Mouse (Mus musculus) adrenal gland, postnatal 36 days (tissue): Measurements from ENCODE around the gene Ngfr. TPM values are rescaled to one million over a fixed set of nuclear protein-coding genes. Genes with fewer than 3 reads are reported as not detected.

Experiments used
- DNase-seq, 2 experiments: peaks; one replicate each; pipeline ENCODE4 v3.0.0; 2021; ENCODE audit warnings: mixed read lengths in 1 of 2
- total RNA-seq, 2 experiments: library from RNA; stranded (reverse); gene quantifications; 2 replicates each; pipeline ENCODE4 v1.2.3; 2021

Gene Ngfr
- total RNA-seq, 2 experiments from 2014 or later, result 3.6 to 4.0 TPM

DNA sequence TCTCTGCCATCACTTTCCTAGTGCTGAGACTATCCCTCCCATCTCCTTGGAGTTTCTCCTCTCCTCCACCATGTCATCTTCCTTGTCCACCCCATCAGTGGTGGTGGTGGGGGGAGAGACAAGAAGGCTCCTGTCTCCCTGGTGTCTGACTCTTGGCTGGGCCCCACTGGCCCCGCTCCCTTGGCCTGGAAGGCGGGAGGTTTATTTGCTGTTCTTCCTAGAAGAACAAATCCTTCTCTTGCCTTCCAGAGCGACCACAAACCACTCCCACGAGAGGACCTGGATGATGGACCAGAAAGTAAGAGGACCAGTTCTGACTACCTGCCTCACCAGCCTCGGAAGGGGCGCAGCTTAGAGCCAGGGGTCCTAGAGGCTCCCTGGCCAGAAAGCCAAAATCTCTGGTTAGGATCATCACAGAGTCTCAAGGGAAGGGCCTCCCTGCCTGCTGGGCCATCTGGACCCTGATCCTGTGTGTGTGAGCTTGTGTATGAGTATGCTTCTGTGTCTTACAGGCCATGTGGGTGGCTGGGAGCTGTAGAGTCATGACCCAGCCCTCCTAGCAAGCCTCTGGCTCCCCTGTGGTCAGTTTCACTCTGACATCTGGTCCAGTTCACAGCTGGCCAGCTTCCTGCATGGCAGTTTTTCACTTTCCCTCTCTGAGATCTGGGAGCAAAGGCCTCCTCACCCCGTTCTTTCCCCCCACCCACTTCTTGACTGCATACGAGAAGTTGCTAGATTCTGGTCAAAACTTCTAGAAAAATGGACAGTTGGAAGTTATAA is 19.4 kb downstream of the Ngfr start:
- no peak for DNase-seq

DNA sequence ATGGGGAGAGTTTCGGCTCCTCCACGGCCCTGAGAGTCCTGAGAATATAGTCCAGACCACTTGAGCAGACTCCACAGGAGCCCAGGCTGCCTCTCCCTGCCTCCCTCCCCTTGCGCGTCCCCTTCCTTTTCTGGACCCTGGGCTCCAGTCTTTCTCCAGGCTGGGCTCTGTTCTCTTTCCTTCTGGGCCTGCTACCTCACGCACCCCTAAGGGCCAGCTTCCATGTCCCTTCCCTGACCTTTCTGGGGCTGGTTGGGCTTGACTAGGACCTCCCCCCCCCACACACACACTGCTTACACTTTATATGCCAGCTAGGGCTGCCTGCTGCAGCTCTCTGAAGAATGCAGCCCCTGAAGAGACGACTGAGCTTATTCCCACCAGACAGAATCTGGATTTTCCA is 20.2 kb downstream of the Ngfr start:
- no peak for DNase-seq

DNA sequence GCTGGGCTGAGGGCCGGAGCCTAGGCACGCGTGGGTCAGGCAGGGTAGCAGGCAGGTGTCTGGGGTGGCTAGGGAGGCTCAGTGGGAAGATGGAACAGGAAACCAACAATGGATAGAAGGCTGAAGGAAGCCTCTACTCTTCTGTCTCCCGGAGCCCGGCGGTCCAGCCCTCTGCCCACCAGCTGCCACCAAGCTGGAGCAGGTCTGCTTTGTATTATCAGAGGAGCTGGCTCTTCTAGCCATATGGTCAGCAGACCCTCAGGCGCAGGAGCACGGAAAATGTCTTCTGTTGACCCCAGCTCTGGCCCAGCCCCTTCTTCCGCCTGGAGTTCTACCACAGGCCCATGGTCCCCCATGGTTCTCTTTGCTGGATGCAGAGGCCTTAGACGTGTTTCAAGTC is 22.2 kb downstream of the Ngfr start:
- no peak for DNase-seq

DNA sequence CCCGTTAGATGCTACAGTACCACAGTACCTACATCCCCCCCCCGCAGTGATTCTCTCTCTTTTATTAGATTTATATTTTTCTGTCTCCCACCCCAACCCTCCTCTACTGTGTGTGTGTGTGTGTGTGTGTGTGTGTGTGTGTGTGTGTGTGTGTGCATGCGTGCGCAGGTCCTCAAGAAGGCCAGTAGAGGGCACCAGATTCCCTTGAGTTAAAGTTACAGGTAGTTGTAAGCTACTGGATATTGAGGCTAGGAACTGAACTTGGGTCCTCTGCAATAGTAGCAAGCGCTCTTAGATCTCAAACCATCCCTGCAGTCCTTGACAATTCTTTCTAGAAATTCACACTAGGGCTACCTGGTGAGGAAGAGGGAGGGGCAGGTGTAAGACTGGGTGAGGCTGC is 23.7 kb downstream of the Ngfr start:
- DNase-seq, result no peak

DNA sequence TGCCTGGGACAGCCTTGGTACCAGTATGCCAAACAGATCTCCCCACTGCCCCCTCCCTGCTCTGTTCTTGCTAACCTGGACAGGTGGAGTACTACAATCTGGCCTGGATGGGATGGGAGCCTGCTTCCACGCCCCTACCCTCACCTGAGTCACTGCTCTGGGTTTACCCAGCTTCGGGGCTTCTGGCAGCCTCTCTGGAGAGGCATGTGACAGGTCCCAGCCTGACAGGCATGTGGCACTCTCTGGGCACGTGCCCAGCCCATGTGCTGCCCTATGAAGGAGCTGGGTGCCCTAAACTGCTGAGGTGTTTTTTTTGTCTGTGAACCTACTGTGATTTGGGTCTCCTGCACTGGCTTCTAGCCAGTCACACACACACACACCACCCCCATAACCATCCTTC is 26.8 kb downstream of the Ngfr start:
- DNase-seq, result no peak

DNA sequence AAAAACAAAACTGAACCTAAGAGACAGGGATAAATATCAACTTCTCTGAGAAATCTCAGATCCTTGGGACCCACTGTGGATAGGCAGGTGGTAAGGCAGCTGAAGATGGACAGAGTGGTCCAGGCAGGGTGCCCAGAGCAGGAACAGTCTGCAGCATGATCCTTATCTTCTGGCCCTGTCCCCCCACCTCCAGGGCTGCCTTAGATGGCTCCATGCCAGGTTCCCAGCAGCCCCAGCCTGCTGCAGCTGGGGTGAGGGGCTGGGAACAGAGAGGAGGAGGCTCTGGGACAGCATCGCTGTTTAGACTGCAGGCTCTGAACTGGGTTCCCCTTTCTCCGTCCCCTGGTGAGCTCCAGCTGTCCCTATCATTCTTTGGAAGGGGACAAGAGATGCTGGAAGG is 27.8 kb downstream of the Ngfr start:
- DNase-seq, result no peak

DNA sequence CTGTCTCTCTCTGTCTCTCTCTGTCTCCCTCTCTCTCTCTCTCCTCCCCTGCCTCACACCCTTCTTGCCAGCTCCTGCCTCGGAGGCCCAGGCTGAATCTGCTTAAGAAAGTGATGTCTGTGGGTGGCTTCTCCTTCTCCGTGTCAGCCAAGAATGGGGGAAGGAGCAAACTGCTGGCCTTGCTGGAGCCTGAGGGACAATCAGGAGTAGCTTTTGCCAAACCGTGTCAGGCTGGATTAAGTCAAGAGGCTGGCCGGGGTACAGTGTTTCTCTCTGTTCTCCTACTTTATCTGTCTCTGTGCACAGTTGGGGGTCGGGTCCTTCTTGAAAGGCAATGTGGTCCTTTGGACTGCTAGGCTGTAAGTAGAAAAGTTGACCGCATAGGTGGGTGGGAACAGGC is 29.8 kb downstream of the Ngfr start:
- no peak for DNase-seq

DNA sequence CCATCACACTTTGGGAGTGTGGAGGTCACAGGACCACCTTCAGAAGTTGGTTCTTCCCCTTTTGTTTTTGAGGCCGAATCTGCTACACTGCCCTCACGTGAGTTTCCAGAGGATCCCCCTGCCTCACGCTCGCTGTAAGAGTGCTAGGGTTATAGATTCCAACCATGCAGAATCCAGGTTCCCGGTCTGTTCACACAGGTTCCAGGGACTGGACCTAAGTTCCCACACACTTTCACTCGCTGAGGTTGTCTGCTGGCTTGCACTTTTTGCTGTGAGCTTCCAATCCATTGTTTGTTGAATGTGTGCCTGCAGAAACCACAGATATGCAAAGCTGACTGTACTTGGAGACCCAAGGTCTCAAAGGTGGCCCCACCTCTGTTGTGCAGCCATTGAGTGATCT is 30.5 kb downstream of the Ngfr start:
- DNase-seq, result no peak

DNA sequence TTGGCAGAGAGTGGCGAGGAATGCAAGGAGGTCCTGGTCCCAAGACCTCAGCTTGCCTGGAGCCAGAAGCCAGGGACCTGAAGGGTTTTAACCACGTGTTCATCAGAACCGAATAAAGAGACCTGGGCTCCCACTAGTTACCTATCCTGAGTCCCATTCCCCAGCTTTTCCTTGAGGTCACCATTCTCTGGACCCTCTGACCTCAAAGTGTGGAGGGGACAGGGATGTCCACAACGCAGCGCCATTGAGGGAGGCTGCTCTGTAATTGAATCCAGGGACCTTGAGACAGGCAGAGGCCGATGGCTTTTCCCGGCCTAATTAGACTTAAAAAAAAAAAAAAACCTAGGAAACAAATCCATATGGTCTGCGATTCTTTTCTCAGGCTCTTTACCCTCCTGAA is 32.3 kb downstream of the Ngfr start:
- DNase-seq, result no peak

DNA sequence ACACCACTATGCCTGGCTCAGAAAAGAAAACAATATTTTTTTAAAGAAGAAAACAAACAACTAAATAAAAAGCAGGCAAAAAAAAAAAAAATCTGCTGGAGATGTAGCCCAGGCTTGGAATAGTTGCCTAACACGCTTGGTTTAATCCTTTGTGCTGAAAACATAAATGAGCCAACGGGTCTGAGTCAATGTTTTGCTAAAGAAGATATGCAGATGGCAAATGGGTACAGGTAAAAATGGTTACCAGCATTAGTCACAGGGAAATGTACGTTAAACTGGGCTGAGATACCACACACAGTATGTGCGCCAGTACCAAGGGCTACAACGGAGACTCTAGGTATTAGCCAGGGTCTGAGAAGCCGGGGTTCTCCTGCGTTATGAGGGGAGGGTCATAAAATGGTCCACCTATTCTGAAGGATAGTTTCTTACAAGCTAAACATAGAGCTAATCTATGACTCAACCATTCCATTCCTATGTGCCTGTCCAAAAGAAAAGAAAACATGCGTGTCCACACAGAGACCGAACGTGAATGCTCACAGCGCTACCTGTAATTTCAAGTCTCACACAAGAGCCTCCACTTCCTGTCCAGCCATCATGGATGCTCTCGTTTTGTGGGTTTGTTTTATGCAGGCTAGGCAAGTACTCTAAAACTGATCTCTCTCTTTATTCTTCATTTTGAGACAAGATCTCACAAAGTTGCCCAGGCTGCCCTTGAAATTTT is 37.1 kb downstream of the Ngfr start:
- DNase-seq, result no peak

DNA sequence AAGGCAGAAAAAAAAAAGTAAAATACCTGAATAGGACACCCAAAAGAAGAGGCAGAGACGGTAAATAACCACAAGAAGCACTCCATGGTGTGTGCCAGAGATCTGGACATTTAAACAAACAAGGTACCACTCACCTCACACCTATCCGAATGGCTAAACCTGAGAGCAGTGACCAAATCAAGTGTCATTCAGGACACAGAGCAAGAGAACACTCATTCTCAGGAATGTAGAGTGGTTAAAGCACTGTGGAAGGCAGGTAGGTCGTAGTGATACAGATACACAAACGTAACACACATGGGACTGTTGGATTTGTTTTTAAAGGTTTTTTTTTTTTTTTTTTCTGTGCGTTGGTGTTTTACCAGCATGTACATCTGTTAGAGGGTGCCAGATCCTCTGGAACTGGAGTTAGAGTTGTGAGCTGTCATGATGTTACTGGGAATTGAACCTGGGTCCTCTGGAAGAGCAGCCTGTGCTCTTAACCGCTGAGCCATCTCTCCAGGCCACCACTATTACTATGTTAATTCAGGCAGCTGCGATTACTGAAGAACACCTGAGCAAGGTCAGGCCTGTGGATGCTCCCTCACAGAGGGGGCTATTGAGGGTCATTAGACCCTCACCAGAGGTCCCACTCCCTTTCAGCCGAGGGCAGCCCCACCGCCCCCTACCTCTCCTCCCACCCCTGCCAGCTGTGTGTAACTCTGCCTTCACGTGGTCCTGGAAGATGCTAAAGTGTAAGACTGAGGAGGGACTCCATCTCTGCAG is 41.3 kb downstream of the Ngfr start:
- no peak for DNase-seq

DNA sequence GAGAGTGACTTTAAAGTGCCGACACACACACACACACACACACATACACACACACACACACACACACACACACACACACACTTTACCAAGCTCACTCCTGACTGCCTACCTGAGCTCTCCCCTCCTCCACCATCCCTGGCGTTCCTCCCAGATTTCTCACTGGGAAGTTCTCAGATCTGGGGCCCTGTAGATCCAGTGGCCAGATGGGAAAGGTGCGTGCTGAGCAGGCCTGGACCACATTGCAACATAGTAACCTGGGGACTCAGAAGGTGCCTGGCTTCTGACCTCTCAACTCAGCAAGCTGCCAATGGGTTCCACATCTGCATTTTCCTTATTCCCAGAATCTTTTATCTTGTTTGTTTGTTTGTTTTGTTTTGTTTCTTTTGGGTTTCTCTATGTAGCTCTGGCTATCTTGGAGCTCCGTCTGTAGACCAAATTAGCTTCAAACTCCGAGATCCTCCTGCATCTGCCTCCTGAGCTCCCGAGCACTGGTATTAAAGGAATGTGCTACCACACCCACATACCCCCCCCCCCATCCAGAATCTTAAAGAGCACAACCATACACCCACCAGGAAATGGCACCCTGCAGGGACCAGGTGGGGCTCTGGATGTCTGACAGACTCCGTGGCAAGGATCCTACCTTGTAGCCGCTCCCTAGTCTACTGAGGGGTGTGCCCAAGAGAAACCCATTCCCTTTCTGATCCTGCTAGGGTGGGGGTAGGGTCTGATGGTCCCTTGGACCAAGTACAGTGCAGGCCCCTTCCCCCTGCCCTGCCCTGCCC is 42.8 kb downstream of the Ngfr start:
- no peak for DNase-seq

DNA sequence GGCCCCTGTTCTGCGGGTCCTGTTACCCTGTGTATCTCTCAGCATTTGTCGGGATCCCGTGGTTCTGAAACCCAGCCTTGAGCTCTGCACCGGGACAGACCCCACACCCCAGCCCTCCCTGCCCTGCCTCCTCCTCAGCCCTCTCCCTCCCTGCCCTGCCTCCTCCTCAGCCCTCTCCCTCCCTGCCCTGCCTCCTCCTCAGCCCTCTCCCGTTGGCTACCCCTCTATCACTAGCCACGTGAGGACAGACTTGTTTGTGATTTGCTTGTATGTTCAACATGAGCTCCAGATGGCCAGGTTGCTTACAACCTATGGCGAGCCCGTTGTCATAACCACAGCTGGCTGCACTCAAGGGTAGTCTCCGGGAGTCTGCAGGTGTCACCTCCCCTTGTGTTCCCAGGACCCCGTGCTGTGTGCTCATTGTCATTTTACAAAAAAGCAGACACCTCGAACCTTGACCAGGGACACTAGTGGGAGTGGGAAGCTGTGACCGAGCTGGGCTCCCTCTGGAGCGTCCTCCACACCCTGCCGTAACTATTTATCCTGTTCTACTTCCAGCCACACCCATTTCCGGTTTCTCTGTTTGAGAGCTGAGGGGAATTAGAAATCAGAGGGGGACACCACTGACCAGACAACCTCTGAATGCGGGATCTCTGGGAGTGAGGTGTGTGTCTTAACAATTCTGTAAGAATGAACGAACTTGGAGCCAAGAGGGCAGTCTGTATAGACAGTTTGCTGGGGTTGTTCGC is 46.7 kb downstream of the Ngfr start:
- no peak for DNase-seq

DNA sequence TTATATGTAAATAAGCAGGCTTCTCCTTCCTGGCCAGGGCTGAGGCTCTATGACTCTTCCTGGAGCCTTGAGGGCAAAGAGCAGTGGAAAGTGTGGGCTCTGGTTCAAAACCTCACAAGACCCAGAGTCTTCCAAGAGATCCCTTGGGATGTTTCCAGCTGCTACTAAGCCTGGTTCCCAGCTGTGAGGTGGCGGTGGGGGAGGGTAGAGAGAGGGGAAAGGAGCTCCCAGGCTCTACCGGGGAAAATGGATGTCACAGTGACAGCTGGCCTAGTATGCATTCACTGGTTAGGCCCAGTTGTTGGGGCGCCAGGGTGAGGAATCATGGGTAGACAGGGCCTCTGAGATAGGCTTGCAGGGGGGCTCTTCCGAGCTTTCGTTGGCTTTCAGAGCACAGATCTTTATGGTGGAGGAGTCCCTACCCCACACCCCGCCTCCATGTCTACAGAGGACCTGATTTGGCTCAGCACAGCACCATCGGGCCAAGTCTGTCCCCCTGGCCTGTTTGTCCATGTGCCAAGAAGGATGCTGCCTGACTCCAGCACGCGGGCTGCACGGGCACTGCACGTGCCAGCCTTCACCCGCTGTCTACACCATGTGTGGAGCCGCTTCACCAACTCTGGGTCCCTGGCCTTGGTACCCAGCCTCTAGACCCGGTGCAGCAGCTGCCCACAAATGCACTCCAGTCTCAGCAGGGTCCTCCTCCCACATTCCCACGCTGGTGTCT is 49.0 kb downstream of the Ngfr start:
- no peak for DNase-seq

DNA sequence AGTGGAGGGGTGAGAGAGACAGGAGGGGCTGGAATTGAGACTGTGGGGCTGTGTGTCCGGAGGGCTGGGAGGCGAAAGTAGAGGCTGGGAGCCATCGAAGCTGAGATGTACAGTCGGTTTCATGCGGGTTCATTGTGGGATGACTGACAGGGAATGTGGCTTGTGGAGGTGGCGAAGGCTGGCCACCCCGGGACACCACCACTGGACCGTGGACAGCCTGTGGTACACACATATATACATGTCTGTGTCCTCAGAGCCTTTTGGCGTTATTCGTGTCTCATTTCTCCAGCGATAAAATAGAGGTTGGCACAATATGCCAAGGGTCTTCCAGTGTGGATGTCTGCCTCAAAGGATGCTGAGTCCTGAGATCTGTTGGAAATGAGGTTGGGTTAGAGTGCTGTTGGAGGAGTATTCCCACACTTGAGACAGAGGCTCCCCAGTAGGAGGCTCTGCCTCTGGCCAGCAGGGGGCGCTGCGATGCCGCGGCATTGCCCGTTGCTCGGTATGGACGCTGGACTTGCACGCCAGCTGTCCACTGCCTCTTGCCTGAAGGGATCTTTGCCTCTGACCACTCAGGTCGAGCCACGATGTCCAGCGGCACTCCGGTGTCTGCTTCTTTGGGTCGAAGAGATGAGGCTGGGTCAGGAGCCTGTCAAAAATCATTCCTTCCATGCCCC is 53.9 kb downstream of the Ngfr start:
- DNase-seq, result peak; percentile 94 to 97

DNA sequence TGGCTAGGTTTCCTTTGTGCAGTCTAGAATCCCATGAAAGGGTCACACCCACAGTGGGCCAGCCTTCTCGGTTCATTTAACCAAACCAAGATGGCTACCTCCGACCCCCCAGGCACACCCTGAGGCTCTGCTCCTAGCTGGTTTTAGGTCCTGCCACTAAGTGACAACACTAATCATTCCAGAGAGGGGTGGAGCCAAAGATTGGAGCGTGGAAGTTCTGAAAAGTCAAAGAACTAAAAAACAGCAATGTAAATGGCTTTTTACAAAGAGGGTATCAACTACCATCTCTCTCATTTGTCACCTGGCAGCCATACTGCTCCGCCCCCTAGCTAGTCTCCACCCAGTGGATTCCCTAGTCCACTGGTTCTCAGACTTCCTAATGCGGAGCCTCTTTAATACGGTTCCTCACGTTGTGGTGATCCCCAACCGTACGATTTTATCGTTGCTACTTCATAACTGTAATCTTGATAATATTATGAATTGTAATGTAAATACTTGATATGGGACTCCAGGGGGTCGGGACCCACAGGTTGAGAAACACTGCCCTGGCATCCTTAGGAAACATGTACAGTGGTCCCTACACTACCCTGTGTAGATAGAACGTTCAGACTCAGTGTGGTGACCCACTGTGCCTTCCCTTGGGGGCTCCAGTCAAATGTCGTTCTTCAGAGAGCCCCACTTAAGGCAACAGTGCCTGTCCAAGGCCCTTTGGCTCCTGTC is 55.0 kb downstream of the Ngfr start:
- DNase-seq, result no peak

DNA sequence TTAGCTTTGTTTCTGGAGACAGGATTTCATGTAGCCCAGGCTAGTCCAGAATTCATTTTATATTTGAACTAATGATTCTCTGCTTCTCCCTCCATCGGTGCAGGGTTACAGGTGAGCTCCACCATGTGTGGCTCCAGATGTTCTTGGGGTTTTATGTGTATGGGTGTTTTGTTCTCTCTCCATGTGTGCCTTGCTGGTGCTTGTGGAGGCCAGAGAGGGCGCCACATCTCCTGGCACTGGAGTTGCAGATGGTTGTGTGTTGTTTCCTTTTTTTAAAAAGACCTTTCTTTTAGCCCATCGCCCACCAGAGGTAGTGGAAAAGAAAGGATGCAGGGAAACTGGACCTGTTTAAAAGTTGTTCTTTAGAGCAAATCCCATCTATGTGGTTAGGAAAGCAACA is 59.3 kb downstream of the Ngfr start:
- no peak for DNase-seq

DNA sequence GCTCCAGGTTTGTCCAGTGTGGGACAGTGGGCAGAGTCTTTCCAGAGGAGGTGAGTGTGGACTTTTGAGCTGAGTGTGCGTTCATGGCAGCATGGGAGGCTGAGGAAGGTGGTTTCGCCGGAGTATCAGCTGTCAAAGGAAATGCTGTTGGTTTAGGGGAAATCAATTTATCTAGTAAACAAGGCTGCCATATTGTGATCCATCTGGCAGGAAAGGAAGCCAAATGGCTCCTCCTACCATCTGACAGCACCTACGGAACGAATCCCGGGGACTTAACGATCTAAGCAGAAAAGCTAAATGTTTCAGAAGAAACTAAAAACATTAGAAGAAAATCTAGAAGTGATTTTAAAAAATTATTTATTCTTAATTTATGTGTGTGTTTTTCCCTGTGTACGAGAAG is 60.2 kb downstream of the Ngfr start:
- DNase-seq, result no peak

DNA sequence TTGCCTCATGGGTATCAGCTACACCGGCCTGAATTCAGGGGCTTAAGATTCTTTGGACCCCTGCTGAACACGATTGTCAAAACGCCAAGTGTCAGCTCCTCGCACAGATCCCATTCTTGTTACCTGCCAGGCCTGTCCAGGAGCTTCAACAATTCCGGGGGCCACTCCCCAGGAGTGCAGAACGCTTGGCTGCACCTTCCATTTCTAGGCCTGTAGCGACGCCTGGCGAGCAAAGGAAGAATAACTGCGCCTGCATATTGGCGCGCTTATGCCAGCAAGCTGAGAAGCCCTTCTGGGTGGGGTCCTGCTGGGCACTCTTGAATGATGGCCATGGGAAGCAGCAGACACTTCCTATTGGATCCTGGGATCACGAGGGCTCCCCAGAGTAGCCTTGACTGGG is 66.0 kb downstream of the Ngfr start:
- DNase-seq, result peak; percentile 80 to 81
